Mouse (Mus musculus) myocyte (in vitro differentiated cells): ENCODE results near the gene Ugt2b34.

Experiments used
- E2F4 ChIP-seq: IDR thresholded peaks from one replicate; pipeline ENCODE4 v1.6.1; 2011; ENCODE audit warnings: mild to moderate bottlenecking, control low read depth, moderate library complexity; ENCODE audit not compliant: insufficient read depth
- MAX ChIP-seq: IDR thresholded peaks from one replicate; pipeline ENCODE4 v1.6.1; 2011; ENCODE audit warnings: low read depth, mild to moderate bottlenecking, control low read depth
- POLR2A ChIP-seq: IDR thresholded peaks from one replicate; pipeline ENCODE4 v1.6.1; 2011; ENCODE audit warnings: low read depth, mild to moderate bottlenecking, control low read depth, moderate library complexity; ENCODE audit not compliant: insufficient read length
- POLR2AphosphoS2 ChIP-seq: IDR thresholded peaks from one replicate; pipeline ENCODE4 v1.6.1; 2011; ENCODE audit warnings: low read depth, control low read depth; ENCODE audit not compliant: insufficient read length
- TCF12 ChIP-seq: IDR thresholded peaks from one replicate; pipeline ENCODE4 v1.6.1; 2011; ENCODE audit warnings: mild to moderate bottlenecking, control low read depth; ENCODE audit not compliant: poor library complexity, insufficient read depth, severe bottlenecking

- TF ChIP-seq POLR2A (no peak), POLR2AphosphoS2 (no peak), MAX (no peak), E2F4 (no peak), TCF12 (no peak)
Observed at GRCm38 (mm10) chr5:86920661-86921233, 14.0 kb upstream of the Ugt2b34 start.
